Mouse (Mus musculus) cortical plate, adult 2 months (tissue): ENCODE measurements around the gene Fam241b.

ENCODE experiments used
- CTCF ChIP-seq: fragments of 200-500 bp; IDR thresholded peaks from 2 replicates; pipeline ENCODE4 v1.5.1; 2011; ENCODE audit warnings: mild to moderate bottlenecking, control low read depth, low read length; ENCODE audit not compliant: insufficient read depth; ENCODE audit errors: extremely low read depth
- POLR2A ChIP-seq: fragments of 200-500 bp; IDR thresholded peaks from 2 replicates; pipeline ENCODE4 v1.6.1; 2011; ENCODE audit warnings: mild to moderate bottlenecking, low read length, control low read depth; ENCODE audit not compliant: insufficient read depth; ENCODE audit errors: extremely low read depth

DNA sequence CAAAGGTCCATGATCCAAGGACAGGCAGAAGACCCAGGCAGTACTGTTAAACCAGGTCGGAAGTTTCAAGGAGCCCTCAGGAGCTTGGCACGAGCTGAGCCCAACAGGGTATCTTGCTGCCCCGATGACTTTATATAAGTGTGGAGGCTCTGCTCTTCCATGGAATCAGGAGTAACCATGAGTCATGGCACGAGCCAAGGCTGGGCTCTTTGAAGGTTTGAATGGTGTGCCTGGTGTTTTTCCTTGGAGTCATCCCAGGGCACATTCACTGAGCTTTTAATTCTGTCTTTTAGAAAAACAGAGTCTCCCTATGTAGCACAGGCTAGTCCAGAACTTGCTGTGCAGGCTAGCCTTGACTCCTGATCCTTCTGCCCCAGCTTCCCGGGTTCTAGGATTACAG is 55.3 kb downstream of the Fam241b start:
- TF ChIP-seq CTCF, result no peak
- TF ChIP-seq POLR2A, result no peak
